Comparison of ENCODE assay signal across 33 mouse cellular contexts in genomic region chr11:96030571-96030970, GRCm38 (mm10). TPM values are rescaled to one million over a fixed set of nuclear protein-coding genes. Genes with fewer than 3 reads are reported as not detected.
A peak's percentile ranks its signal among the peaks of the same experiment; 100 is the strongest.
DNase-seq lines count a peak whose midpoint lies in the region; ATAC-seq and TF ChIP-seq lines count a peak whose summit lies in the region.
"Had no signal": no experiment of that assay in that cellular context is flagged by ENCODE, and none has a peak within 500 bp of the region (broad histone marks: within the 10 kb centered on the region; RNA-seq: fewer than 3 reads in every experiment).

No protein-coding gene starts in this region.

- no peaks in the 10 kb centered on the region for H3K9me3 ChIP-seq in liver, embryonic 11.5 days (ENCODE audit: control insufficient read depth, low read length)
- H3K9me3 ChIP-seq: forebrain, embryonic 13.5 days; G1E; limb, embryonic 12.5 days; liver, embryonic 13.5 days; megakaryocyte, embryonic 14.5 days; midbrain, embryonic 15.5 days; stomach, embryonic 15.5 days had no signal

- no peak overlapping the region for H3K9ac ChIP-seq in liver, adult 2 months (ENCODE audit: low read depth, low read length)
- H3K9ac ChIP-seq in liver, embryonic 11.5 days (ENCODE audit: low read depth, low read length): no peak overlapping the region
- H3K9ac ChIP-seq: forebrain, embryonic 13.5 days; hindbrain, embryonic 14.5 days; limb, embryonic 12.5 days; liver, embryonic 13.5 days; midbrain, embryonic 15.5 days; stomach, embryonic 15.5 days had no signal

- peaks cover 10% of the 10 kb centered on the region for H3K4me1 ChIP-seq in liver, adult 2 months (ENCODE audit: control insufficient read depth, insufficient read depth, low read length)
- H3K4me1 ChIP-seq in liver, embryonic 11.5 days (replicated peaks; ENCODE audit: control insufficient read depth, insufficient read depth, low read length): peaks cover 6% of the 10 kb centered on the region
- H3K4me1 ChIP-seq: stomach, embryonic 15.5 days had no signal

- no peak for ATAC-seq in liver, embryonic 11.5 days (replicated peaks; ENCODE audit: low FRiP score)
- ATAC-seq: forebrain, embryonic 13.5 days; midbrain, embryonic 15.5 days; Patski had no signal

- H3K27me3 ChIP-seq in liver, adult 2 months (ENCODE audit: control insufficient read depth, insufficient read depth, low read length): no peaks in the 10 kb centered on the region
- H3K27me3 ChIP-seq in liver, embryonic 11.5 days (replicated peaks; ENCODE audit: control insufficient read depth, insufficient read depth, low read length): no peaks in the 10 kb centered on the region; the same call in 1 of the 2 replicates
- H3K27me3 ChIP-seq: limb, embryonic 12.5 days; liver, embryonic 13.5 days; Patski; stomach, embryonic 15.5 days had no signal

- no peaks in the 10 kb centered on the region for H3K36me3 ChIP-seq in liver, adult 2 months (ENCODE audit: control insufficient read depth, insufficient read depth, low read length)
- no peaks in the 10 kb centered on the region for H3K36me3 ChIP-seq in liver, embryonic 11.5 days (ENCODE audit: control insufficient read depth, insufficient read depth, low read length)
- H3K36me3 ChIP-seq: limb, embryonic 12.5 days; liver, embryonic 13.5 days; midbrain, embryonic 15.5 days; stomach, embryonic 15.5 days had no signal

- no peak for TF ChIP-seq CTCF in liver, adult 2 months (IDR thresholded peaks at IDR 0.05; ENCODE audit: low read depth, low read length)

- TF ChIP-seq POLR2A in liver, adult 2 months (IDR thresholded peaks at IDR 0.05; ENCODE audit: extremely low read depth, insufficient read depth, low read length): no peak

- H3K4me2 ChIP-seq in liver, embryonic 11.5 days: no peak overlapping the region
- H3K4me2 ChIP-seq: forebrain, embryonic 13.5 days; hindbrain, embryonic 14.5 days; limb, embryonic 12.5 days; liver, embryonic 13.5 days; midbrain, embryonic 15.5 days; stomach, embryonic 15.5 days had no signal

- H3K4me3 ChIP-seq in liver, adult 2 months (ENCODE audit: insufficient read depth, low read depth, low read length): no peak overlapping the region
- H3K4me3 ChIP-seq in liver, embryonic 11.5 days (ENCODE audit: low read depth, low read length): no peak overlapping the region
- H3K4me3 ChIP-seq: forebrain, embryonic 13.5 days; gastrocnemius, adult 2 months; limb, embryonic 12.5 days; liver, embryonic 13.5 days; megakaryocyte, embryonic 14.5 days; midbrain, embryonic 15.5 days; myocyte; stomach, embryonic 15.5 days had no signal

- H3K27ac ChIP-seq in liver, adult 2 months (replicated peaks; ENCODE audit: insufficient read depth, low read depth, low read length): no peak overlapping the region
- no peak overlapping the region for H3K27ac ChIP-seq in liver, embryonic 11.5 days (ENCODE audit: low read depth, low read length)
- H3K27ac ChIP-seq: forebrain, embryonic 13.5 days; gastrocnemius, adult 2 months; hindbrain, embryonic 14.5 days; limb, embryonic 12.5 days; liver, embryonic 13.5 days; midbrain, embryonic 15.5 days; stomach, embryonic 15.5 days had no signal

- H3K79me2 ChIP-seq in liver, adult 2 months (ENCODE audit: control insufficient read depth, insufficient read depth, low read length): no peaks in the 10 kb centered on the region

- peak; percentile 75 for DNase-seq in liver, adult 2 months (ENCODE audit: extremely low read depth, low read depth, low spot score)
- DNase-seq in liver, embryonic 11.5 days (ENCODE audit: low spot score): no peak
- peak; percentile 85 for DNase-seq in kidney, adult 9 months
- peak; percentile 91 for DNase-seq in large intestine, adult 2 months (ENCODE audit: low read depth, low spot score)
- DNase-seq in neural tube, embryonic 10.5 days (ENCODE audit: extremely low spot score, low spot score): no peak
- no peak for DNase-seq in thymus, postnatal 14 days
- DNase-seq in adrenal gland, adult (ENCODE audit: inconsistent age in 2 of 2, low spot score in 1 of 2): no peak
- DNase-seq: B cell, adult 2 months; cerebellum, adult 11 months; cerebellum, postnatal 10 days; gastrocnemius, adult 2 months; heart, postnatal 4 days; liver, embryonic 13.5 days; lung, adult 2 months; right cerebral cortex, postnatal 4 days; thymus, adult 2 months had no signal

- WGBS in liver, adult 2 months: 44% methylated on average over 3 of the region's 3 CpGs
- WGBS in liver, embryonic 11.5 days: 80% methylated on average over 3 of the region's 3 CpGs
- 33% methylated on average over 3 of the region's 3 CpGs for WGBS in large intestine, adult 2 months

RNA-seq across cellular contexts. Expression of gene Snf8, which starts 4.1 kb away (rescaled TPM):
- total RNA-seq in liver, adult 2 months (2014; rRNA removed): 25.4 and 27.7 TPM in 2 replicates
- polyA plus RNA-seq in liver, adult 2 months (2012; rRNA removed): 19.1 and 26.2 TPM in 2 replicates
- polyA plus RNA-seq in liver, embryonic 11.5 days (2014; fragmentation: Nextera tagmentation; extraction: Ambion mirVana): 48.8 and 50.0 TPM in 2 replicates
- 45.5 and 45.6 TPM in 2 replicates for polyA plus RNA-seq in large intestine, adult 2 months (2012; rRNA removed)

RNA-seq across cellular contexts. Expression of gene Gip, which starts 6.2 kb away (rescaled TPM):
- total RNA-seq in liver, adult 2 months (2014; rRNA removed): not detected in 2 replicates
- polyA plus RNA-seq in liver, adult 2 months (2012; rRNA removed): not detected in 2 replicates
- not detected in 2 replicates for polyA plus RNA-seq in liver, embryonic 11.5 days (2014; fragmentation: Nextera tagmentation; extraction: Ambion mirVana)
- polyA plus RNA-seq in large intestine, adult 2 months (2012; rRNA removed): 13.0 and 48.1 TPM in 2 replicates
- total RNA-seq: adrenal gland, adult 2 months; adrenal gland, postnatal 4 days; CH12.LX; G1E; gastrocnemius, adult 2 months; gastrocnemius, postnatal 4 days; heart, postnatal 4 days; left cerebral cortex, postnatal 14 days had no signal
- polyA plus RNA-seq: adrenal gland, adult 2 months; forebrain, embryonic 13.5 days; frontal cortex, adult 2 months; G1E; heart, embryonic 16.5 days; hindbrain, embryonic 14.5 days; limb, embryonic 12.5 days; liver, embryonic 13.5 days; lung, adult 2 months; midbrain, embryonic 15.5 days; myocyte; neural tube, embryonic 14.5 days; Patski had no signal

RNA-seq across cellular contexts. Expression of gene Igf2bp1, which starts 24.8 kb away (rescaled TPM):
- total RNA-seq in liver, adult 2 months (2014; rRNA removed): not detected in 2 replicates
- polyA plus RNA-seq in liver, adult 2 months (2012; rRNA removed): not detected in 2 replicates
- 54.1 and 56.0 TPM in 2 replicates for polyA plus RNA-seq in liver, embryonic 11.5 days (2014; fragmentation: Nextera tagmentation; extraction: Ambion mirVana)
- not detected in 2 replicates for polyA plus RNA-seq in large intestine, adult 2 months (2012; rRNA removed)
- total RNA-seq: gastrocnemius, adult 2 months had no signal

RNA-seq across cellular contexts. Expression of gene Ube2z, which starts 34.6 kb away (rescaled TPM):
- total RNA-seq in liver, adult 2 months (2014; rRNA removed): 18.6 and 23.3 TPM in 2 replicates
- 21.3 and 22.8 TPM in 2 replicates for polyA plus RNA-seq in liver, adult 2 months (2012; rRNA removed)
- 26.7 and 27.1 TPM in 2 replicates for polyA plus RNA-seq in liver, embryonic 11.5 days (2014; fragmentation: Nextera tagmentation; extraction: Ambion mirVana)
- polyA plus RNA-seq in large intestine, adult 2 months (2012; rRNA removed): 41.3 and 41.4 TPM in 2 replicates

RNA-seq across cellular contexts. Expression of gene Atp5g1, which starts 44.9 kb away (rescaled TPM):
- total RNA-seq in liver, adult 2 months (2014; rRNA removed): 479 and 657 TPM in 2 replicates
- 1,258 and 1,301 TPM in 2 replicates for polyA plus RNA-seq in liver, adult 2 months (2012; rRNA removed)
- 943 and 994 TPM in 2 replicates for polyA plus RNA-seq in liver, embryonic 11.5 days (2014; fragmentation: Nextera tagmentation; extraction: Ambion mirVana)
- polyA plus RNA-seq in large intestine, adult 2 months (2012; rRNA removed): 1,161 and 1,322 TPM in 2 replicates

Comparison
In these comparisons a context has a peak if more than half of its experiments do, and no peak if none do; other contexts are left out.
1. DNase-seq: peak in liver, adult 2 months (single experiment), kidney, adult 9 months (single experiment) and large intestine, adult 2 months (single experiment); none in liver, embryonic 11.5 days (single experiment), neural tube, embryonic 10.5 days (single experiment), thymus, postnatal 14 days (single experiment) and adrenal gland, adult (0 of 2).
2. RNA of gene Igf2bp1, which starts 24.8 kb away (polyA plus RNA-seq): 54.1 to 56.0 TPM in liver, embryonic 11.5 days; not detected in liver, adult 2 months and not detected in large intestine, adult 2 months; every median in the first group is over 10 times any median in the second.
3. RNA of gene Gip, which starts 6.2 kb away (polyA plus RNA-seq): 13.0 to 48.1 TPM in large intestine, adult 2 months; not detected in liver, embryonic 11.5 days and not detected in liver, adult 2 months; every median in the first group is over 10 times any median in the second.